Mouse (Mus musculus) frontal cortex, postnatal 10 days (tissue): ENCODE data around the gene Fam196b.

Source experiments
- DNase-seq, 2 experiments: peaks; one replicate each; pipeline ENCODE4 v3.0.0; 2022; ENCODE audit warnings: low spot score in 2 of 2, mixed read lengths in 1 of 2

Fam196b gene

DNA sequence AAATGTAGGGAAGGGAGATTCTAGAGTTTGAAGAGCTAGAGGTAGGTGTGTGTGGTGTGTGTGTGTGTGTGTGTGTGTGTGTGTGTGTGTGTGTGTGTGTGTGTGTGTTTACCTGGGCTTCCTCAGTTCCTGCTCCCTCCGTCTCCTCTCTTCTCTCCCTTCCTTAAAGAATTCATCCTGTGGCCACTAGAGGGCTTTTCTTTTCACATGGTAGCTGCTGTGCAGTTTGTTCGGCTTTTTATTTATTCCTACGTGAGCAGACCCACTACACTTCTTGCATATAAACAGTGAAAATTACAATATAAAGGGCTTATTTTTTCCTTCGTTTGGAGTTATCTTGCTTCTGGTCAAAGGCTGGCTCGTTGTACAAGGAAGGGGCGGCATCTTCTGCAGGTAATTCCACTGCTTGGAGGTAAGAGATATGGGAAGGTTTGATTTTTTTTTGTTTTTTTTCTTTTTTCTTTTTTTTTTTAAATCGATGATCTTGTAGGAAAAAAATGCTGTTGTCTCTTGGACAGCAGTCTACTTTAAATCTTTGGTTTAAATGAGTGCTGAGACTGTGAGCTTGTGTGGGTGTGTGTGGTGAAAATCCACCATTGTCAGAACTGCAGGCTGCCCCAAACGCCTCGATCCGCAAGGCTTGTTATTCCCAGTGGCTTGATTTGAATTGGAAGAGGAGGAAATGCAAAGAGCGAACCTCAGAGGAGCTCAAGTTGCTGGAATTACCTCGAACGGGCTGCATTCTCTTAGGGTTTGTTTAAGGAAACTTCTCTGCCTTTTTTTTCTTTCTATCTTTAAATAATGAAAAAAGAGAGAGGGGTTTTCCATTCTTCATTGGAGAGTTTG, at the start of gene Fam196b:
TSS of gene Fam196b (plus strand) at position 289 of the 846 bp plus-strand sequence.
- DNase-seq: peak in 1 of 2 experiments; percentile 12

DNA sequence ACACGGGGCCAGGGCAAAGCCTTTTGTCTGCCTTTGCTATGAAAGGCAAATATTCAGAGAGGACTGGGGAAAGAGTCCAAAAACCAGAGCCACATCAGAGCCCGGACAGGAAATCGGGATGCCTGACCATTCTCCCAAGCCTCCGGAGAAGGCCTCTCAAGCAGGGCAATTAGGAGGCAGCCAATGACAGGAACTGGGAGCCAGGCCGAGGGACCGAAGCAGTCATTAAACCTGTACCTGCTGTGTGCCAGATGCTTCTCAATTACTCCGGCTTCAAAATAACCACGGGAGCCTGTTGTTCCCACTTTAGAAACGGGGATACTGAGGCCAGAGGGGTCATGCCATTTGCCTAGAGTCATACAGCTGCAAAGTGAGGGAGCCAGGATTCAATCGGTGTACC, 42.6 kb upstream of the Fam196b start:
- DNase-seq: peak in 1 of 2 experiments; percentile 14

DNA sequence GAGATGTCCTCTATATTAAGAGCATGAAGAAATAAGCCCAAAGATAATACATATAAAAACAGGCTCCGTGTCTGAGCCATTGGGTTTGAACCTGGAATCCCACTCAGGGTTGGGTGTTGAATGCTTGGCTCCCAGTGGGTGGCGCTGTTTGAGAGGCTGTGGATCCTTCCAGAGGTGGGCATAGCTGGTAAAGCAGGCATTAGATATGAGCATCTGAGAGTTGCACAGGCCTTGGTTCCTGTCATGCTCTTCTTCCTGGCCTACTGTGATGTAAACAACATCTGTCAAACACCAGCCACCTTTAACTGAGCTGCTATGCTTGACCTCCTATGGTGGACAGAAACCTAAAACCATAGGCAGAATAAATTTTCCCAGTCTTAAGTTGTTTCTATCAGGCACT, 38.7 kb upstream of the Fam196b start:
- peak in 1 of 2 experiments; percentile 17 for DNase-seq

DNA sequence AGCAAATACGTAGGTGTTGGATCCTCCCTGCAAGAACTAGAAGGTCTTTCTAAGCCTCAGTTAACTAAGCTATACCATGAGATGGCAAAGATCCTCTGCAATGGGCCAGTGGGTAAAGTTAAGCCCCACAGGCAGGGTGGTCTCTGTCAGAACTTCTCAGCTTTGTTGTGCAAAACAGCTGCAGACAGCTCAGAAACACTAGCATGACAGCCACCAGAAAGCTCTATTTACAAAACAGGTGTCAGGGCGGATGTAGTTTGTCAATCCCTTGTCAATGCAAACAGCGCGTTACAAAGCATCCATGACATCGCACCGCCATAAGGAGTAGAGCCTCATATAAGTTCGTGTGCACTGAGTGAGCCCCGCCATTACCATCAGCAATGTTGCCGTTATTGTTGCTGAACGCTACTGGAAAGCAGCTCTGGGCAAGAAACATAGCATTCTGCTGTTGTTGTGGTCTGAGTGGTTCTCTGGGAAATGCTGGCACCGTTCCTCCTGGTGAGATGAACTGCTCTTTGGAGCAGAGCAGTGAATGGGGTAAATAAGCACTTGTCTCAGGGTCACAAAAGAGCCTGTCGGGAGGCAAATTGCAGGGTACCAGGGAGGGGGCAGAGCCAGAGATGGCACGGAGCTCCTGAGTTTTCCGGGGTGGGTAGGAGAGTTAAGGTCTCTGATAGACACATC, 38.1 kb upstream of the Fam196b start:
- peak; percentile 28 to 36 for DNase-seq

DNA sequence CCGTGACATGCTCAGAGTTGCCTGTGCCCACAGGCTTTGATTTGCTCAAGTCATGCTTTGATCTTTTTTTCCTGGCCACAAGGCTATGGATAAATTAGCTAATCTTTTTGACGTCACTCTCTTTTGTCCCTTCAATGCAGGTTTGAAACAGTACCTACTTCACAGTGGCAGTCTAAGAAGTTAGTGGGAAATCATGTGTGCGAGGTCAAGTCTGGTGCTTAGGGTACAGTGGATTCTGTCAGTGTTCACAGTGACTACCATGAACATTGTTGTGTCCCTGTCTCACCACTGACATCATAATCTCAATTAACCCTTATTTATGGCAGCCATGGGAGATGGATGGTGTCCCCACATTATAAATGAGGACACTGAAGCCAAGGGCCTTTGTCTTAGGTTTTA, 37.6 kb upstream of the Fam196b start:
- DNase-seq: no peak

DNA sequence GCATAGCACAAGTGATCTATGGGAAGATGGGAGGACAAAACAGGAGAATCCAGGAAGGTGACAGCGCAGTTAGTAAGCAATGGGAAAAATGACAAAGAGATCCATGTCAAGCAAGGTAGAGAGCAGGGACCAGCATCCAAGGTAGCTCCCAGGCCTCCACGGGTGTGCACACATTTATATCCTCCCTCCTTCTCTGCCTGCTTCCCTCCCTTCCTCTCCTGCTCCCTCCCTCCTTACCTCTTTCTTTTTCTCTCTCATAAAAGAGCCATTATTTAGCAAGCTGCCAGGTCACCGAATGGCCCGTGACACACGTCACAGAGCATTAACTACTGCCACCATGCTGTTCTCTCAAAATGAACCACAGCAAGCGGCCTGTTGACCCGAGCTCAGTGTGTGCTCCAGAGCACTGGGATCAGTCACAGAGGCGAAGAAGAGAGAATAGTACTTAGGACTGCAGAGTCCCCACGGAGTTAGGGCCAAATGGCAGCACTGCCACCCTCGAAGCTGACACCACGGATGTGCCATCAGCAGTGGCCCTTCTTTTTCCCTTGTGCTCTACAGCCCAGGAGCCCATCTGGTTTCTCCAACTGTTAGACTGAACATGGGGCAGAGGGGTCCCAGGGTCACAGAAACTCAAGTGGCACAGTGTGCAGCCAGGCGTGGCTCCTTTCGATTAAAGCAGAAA, 30.4 kb upstream of the Fam196b start:
- DNase-seq: no peak

DNA sequence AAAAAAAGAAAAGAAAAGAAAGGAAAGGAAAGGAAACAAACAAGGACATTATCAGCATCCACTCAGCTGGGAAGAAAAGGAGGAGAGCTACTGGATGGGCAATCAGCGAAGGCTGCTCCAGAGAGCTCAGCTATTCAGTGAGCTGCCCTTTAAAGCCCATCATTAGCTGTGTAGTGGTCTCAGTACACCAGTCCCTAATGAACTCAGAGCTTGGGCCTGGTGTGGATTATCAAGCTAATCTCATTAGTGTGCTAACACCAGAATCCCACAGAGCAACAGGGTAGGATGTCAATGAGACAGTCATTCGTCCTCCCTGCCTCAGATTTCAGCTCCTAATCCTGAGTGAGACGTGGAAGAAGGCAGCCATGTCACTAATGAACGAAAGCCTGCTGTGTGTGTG, 24.4 kb upstream of the Fam196b start:
- DNase-seq: no peak

DNA sequence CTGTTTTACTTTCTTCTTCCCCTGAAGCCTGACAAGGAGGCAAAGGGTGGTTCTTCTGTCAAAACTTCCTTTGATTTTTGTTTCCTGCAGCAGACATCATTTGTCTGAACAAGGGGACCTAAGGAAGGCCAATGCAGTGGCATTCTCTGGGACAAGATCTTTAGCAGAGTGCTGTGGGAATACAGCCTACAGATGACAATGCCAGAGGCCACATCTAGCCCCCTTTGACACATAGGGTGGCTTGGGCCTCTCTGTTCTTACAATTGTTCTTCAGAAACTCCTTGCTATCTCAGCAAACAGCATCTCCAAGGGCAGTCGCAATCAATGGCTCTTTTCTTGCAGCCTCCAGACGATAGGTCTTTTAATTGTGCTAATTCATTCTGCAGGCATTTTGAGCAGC, 23.9 kb upstream of the Fam196b start:
- DNase-seq: no peak

DNA sequence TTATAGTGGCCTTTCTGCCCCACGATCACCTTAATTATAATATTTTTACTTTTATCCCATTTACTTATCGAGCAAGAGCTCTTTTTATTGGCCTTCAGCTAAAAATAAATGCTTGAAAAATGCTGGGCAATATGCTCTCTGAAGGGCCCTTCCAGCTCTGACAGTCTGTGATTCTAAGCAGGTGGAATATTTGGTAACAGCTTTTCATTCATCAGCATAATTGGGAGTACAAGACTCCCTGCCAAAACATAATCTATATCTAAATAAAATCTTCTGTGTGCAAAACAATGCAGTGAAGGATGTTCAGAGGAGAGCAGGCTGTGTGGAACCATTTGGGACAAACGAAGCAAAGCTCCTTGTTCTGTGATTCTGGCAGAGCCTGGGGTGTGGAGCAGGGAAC, 23.3 kb upstream of the Fam196b start:
- no peak for DNase-seq

DNA sequence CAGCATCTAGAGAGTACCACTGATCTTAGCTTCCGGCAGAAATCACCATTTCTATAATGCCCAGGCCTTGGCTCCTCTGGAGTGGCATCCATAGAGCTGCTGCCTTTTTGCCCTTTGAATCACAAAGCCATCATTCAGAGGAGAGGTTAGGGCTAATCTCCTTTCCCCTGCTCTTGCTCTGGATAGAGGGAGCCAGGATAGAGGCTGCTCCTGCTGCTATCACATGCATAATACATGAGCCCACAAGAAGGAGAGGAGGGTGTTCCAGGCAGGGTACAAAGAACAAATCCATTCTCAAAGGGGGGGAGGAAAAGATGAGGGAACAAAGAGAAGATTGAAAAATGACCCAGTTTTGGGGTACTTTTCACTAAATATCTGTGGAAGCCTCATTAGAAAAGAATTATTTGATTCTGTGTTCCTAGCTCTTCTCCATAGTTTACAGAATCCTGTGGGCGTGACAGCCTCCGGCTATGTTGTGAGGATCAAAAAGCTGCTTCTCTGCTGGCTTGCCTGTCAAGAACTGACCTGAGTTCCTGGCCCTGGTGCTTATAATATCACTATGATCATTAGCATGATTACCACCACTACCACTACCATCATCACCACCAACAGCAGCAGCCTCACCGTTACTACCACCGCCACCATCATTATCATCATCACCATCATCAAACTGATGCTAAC, 16.8 kb upstream of the Fam196b start:
- DNase-seq: no peak

DNA sequence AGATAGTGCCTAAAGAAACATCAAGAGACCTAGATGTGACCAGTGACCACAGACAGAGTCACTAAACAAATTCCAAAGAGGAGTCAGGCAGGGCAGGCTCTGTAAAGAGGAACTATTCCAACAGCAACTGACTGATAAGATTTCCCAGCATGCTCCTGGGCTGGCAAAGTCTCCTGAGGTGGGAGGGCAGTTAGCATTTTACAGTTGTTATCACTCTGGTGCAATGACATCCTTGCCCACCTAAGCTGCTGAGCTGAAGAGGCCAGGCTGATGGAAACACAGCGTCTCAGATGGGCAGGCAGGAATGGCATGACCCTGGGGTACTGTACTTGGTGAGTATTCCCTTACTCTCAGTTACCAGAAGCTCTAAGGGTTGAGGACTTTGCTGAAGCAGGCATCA, 15.1 kb upstream of the Fam196b start:
- DNase-seq: no peak

DNA sequence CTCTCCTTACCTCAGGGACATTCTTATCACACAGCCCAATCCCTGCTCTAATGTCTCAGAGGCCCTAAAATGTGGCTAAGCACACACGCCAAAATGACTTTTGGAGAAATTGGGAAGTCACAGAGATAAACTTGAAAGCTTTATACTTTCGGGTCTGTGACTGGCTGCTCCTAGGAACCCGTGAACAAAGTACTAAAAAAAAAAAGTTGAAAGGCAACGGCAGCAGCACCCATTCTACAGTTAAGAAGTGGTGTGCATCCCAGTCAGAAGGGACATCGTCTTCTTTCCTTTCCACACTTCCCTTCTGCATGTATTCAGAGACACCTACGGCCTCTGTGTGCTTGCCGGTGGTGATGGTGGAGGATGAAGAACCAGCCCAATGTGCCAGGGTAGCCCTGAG, 14.6 kb upstream of the Fam196b start:
- no peak for DNase-seq

DNA sequence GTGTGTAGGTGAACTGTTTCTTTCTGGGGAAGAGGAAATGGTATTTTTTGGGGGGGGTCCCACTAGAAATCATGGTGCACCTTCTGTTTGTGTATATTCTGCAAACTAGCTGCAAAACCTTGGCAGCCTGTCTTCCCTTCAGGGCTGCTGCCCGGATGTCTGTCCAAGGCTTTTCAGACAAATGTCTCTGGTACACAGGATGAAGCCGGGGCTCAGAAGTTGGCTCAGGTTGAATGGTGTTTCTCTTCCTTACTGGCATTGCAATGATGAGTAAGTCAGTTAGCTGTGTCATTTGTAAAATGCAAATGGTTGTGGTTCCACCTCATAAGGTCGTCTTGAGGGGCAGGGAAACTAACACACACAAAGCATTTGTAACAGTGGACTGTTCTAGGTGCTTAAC, 8.4 kb upstream of the Fam196b start:
- DNase-seq: no peak

DNA sequence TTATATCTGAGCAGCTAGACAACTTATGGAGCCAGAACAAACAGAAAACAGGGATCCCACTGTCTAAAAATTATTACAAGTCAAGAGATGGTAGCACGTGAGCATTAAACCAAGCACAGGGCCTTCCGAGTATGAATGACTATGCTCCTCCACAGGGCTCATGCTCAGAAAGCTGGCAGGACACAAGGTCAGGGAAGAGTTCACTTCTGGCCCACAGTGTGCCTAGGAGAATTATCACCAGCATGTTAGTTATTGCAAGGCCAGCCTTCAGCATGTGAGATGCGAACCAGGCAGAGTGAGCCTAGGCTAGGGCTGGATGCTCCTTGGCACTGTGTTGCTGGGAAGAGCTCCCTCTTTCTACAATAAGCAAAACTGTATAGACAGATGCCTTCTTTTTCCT, 5.9 kb upstream of the Fam196b start:
- no peak for DNase-seq

DNA sequence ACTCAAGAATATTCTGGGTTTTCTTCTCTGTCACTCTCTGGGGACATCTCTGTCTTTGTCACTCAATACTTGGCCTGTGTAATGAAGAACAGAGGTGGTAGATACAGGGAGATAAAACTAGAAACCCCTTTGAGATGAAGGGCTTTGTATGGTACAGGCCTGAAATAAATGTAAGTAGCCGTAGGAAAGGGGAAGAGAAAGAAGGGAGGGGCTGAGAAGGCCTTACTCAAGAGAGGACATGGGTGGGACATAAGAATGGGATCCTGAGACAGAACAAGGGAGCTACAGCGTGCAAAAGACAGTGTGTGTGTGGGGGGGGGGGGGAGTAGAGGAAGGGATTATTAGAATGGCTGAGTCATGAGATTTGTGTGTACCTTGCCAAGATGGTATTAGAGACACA, 5.3 kb upstream of the Fam196b start:
- DNase-seq: no peak

DNA sequence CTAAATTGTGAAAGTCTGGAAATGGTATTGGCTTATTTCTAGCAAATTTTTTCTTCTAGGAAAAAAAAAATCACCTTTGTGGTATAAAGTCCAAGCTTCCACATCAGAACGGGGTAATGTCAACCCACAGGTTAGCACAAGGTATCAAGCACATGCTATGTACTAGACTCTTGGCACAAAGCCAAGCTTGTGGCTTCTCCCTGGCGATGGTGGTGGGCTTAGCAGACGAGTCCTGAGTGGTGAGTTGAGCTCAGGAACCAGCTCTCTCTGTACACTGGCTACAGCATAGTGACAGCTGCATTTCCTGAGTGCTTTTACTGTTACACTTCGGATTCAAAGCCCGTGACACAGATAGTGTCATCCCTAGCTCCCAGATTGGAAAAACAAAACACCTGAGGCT, 2.9 kb upstream of the Fam196b start:
- no peak for DNase-seq

DNA sequence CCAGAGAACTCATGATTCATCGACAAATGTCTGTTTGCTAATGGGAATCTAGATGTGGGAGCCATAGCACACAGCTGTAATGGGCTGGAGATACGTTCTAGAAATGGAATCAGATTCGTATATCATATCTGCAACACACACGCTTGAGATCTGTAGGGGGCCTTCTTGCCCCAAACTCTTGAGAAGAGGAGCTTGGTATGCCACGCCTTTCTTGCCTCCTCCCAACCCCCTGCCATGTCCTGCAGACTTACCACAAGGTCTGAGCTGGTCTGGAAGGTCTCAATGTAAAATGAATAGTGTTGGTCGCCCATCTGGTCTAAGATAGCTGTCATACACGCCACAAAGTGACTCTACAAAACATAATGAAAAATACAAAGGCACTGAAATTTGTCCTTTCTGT, 2.4 kb upstream of the Fam196b start:
- no peak for DNase-seq

DNA sequence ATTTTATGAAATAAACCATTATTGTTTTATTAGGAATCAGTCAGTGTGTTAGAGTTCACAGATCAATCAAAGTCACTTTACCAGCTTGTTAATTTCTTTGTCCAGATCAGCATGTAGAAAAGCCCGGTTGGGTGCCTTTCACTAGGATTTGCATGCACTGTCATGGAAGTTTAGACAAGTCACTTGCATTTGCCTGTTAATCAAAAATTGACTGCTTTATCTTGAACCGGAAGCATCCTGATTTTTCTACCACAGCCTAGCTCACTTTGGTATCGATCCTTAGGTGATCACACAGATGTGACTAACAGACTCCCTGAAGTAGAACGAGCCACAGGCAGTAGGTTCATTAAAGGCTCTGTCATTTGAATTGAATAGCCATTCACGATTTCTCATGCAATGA, 761 bp downstream of the Fam196b start:
- no peak for DNase-seq

DNA sequence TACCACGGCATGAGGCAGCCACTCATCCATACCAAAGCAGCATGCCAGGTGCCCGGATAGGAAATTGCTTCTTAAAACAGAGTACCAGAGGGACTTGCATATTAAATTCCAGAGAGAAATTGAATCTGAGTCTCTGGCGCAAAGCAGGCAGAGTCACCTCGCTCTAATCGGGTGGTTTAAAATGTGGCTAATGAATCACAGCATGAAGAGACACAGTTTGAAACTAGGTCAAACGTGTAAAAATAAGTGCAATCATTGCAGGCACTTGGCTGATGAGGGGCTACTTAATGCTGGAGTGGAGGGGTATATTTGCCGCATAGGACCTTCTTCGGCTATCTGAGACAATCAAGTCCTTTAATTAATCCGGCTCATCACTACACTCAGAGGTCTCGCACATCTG, 1.6 kb downstream of the Fam196b start:
- DNase-seq: no peak

DNA sequence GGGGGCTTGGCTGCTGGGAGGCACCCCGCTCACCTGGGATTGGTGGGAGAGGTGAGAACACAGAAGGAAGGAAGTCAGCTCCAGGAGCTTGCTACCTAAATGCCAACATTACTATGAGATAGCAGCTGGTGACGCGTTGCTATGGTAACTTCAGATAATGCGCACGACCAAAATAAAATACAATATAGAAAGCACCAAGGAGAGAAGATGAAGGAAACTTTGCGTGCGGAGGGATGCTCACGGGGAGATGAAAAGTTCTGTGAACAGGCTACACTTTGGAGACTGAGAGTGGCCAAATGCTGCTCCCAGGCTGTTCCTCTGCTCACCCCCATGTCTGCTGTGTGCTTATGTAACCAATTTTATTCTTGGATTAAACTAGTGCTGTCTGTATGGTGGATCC, 2.4 kb downstream of the Fam196b start:
- DNase-seq: no peak

DNA sequence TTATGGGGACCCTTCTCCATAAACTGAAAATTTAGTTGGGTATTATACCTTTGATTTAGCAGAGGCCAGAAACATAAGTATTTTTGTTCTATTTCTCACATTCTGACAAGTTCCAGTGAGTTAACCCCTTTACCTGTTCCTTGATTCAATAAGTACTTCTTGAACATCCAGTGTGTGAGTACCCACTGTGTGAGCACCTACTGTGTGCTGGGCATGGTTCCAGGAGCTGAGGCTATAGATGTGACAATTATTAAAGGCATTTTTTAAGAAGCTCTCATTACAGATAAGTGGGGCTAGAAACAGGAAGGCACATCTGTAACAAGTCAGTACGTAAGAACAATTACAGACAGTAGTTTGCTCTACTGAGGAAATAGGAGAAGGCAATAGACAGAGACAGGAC, 4.7 kb downstream of the Fam196b start:
- DNase-seq: no peak

DNA sequence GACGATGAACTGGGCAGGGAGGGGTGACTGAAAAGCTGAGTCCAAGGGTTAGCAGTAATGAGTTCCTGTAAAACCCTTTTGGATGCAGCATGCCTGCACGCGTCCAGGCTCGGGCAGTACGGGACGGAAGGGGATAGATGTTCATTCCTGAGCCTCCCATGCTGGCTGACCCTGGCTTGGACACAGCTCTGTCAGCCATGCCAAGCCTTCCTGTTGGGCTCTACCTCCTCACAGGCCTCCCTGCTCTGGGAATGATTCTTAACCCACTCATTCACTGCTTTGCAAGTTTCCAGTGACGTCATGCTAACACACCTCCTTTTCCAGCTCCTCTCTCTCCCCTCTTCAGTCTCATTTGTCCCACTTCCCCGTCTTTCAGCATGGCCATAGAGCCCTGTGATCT, 9.0 kb downstream of the Fam196b start:
- DNase-seq: no peak
